Mouse (Mus musculus) cerebellum, adult 2 months (tissue): Measurements from ENCODE around the gene Cyp2w1.

Experiments used
- CTCF ChIP-seq: fragments of 200-500 bp; IDR thresholded peaks from 2 replicates; pipeline ENCODE4 v1.5.1; 2011; ENCODE audit warnings: low read depth, mild to moderate bottlenecking, control low read depth, low read length, moderate library complexity, borderline replicate concordance; ENCODE audit not compliant: insufficient read depth
- POLR2A ChIP-seq: fragments of 200-500 bp; IDR thresholded peaks from 2 replicates; pipeline ENCODE4 v1.6.1; 2011; ENCODE audit warnings: low read length, control low read depth, borderline replicate concordance; ENCODE audit not compliant: insufficient read depth

DNA sequence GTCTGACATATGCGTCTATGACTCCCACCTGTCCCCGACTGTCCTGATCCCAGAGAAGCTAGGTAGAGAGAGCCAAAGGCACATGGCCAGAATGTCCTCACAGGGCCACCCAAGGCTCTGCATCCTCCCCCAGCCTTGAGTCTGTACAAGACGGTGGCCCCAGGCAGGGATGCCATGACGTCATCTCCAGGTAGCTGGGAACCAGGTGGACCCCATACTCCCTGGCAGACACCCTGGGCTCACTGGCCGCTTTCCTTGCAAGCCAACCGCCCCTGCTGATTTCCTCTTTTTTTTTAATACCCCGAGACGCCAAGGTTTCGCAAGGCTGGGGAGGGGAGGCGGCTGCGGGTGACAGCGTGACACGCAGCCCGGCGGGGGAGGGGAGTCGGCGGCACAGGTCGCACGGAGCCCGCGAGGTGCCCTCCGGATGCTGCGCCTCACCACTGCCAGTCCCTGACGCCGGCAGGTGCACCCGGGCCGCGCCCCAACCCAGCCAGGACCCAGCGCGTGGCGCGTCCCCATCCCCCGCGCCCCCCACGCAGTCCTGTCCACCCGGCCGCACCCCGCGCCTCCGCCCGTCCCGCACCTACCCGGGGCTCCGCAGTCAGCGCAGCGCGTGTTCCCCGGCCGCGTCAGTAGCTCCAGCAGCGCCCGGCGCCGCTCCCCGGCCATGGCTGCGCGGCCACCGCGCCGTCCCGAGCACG, 27.6 kb upstream of the Cyp2w1 start:
- no peak for TF ChIP-seq POLR2A
- no peak for TF ChIP-seq CTCF
